Mouse (Mus musculus) spleen, adult 2 months (tissue): ENCODE data around the gene Tfeb. TPM values are rescaled to one million over a fixed set of nuclear protein-coding genes. Genes with fewer than 3 reads are reported as not detected.

Experiments used
- DNase-seq, 2 experiments: peaks; one replicate each; pipeline versions ENCODE4 v3.0.0 to v3.0.0-alpha.2; 2012 to 2021; ENCODE audit warnings: low spot score in 2 of 2, low read depth in 1 of 2
- H3K27ac ChIP-seq: fragments of 200-500 bp; 2 replicates; pipeline ENCODE4 v1.5.1; 2012; ENCODE audit warnings: low read length, inconsistent platforms; ENCODE audit not compliant: insufficient read depth
- H3K27me3 ChIP-seq: fragments of 200-500 bp; 2 replicates; pipeline ENCODE4 v1.6.1; 2012; ENCODE audit warnings: mild to moderate bottlenecking, moderate library complexity, low read length, inconsistent platforms; ENCODE audit not compliant: control insufficient read depth, insufficient read depth
- H3K36me3 ChIP-seq: fragments of 200-500 bp; 2 replicates; pipeline ENCODE4 v1.6.1; 2012; ENCODE audit warnings: mild to moderate bottlenecking, low read length, inconsistent platforms; ENCODE audit not compliant: control insufficient read depth, insufficient read depth
- H3K4me1 ChIP-seq: fragments of 200-500 bp; 2 replicates; pipeline ENCODE4 v1.6.1; 2011; ENCODE audit warnings: inconsistent platforms; ENCODE audit not compliant: control insufficient read depth, insufficient read depth, insufficient read length
- H3K4me3 ChIP-seq: fragments of 200-500 bp; 2 replicates; pipeline ENCODE4 v1.5.1; 2011; ENCODE audit warnings: mild to moderate bottlenecking, inconsistent platforms; ENCODE audit not compliant: insufficient read depth, insufficient read length; ENCODE audit errors: extremely low read depth
- CTCF ChIP-seq: fragments of 200-500 bp; IDR thresholded peaks from 2 replicates; pipeline ENCODE4 v1.5.1; 2011; ENCODE audit warnings: mild to moderate bottlenecking, inconsistent platforms; ENCODE audit not compliant: insufficient read depth, insufficient read length, insufficient replicate concordance; ENCODE audit errors: extremely low read depth
- POLR2A ChIP-seq: fragments of 200-500 bp; IDR thresholded peaks from 2 replicates; pipeline ENCODE4 v1.6.1; 2011; ENCODE audit warnings: low read depth, low read length, inconsistent platforms
- WGBS: fragments of 180-500 bp; shearing (Covaris S2); methylation state at CpG from one replicate; pipeline ENCODE4 v1.1.7; 2018; 5-methylcytosine and 5-hydroxymethylcytosine counted together
- polyA plus RNA-seq: library from polyadenylated mRNA; depleted of rRNA; stranded (reverse); fragments of >200 nt; gene quantifications from 2 replicates; pipeline ENCODE4 v1.2.3, GENCODE M21; 2012; rRNA removed

The Tfeb gene
- 110 and 131 TPM in 2 replicates for polyA plus RNA-seq

- WGBS: under 1% methylated on average over 37 of the region's 47 CpGs
Measured at GRCm38 (mm10) chr17:47736856-47737255, at the start of gene Tfeb. Gene Tfeb, plus strand, starts transcription at chr17:47737030.

DNA sequence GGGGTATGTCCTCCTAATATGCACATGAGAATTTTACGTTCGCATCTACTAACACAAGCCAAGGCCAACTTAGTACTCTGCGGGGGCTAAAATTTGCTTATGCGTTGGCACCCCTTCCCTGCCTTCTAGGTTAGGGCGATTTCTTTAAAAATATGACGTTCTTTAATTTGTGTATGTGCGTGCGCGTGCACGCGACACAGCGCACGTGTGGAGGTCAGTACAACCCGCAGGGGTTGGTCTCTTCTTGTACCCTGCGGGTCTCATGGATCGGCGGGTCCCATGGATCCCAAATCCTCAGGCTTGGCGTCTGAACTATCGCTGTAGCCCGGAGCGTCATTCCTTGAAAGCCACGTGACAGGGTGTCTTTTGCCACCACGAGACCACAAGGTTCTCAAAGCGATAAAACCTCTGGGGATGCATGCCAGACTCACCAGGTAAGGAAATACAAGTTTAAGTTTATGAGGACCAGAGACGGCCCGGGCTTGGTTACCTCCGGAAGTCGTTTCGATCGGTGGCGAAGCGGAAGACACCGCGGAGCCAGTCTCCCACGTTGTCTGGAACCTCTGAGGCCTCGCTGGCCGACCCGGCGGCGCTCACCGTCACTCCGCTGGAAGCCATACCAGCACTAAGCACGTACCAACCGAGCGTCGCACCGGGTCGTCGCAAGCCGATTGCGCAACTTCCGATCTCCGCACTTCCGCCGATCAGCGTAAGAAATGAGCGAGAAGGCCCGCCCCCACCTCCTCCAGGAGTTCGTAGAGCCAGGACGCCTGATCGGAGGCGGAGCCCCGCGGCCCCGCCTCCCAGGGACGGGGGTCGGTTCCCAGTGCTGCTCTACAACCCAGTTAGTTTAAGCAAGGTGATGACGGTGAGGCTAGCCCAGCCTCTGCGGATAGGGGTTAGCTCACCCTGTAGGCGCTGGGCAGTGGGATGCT lies 49.2 kb upstream of the Tfeb start:
- 2% methylated on average over 70 of the region's 70 CpGs for WGBS
- peaks cover 5% of the 10 kb centered on the region; the same call in 1 of the 2 replicates for H3K4me1 ChIP-seq
- no peak for TF ChIP-seq CTCF
- peak; percentile 78 for TF ChIP-seq POLR2A
- peaks cover 2% of the 10 kb centered on the region; the same call in 1 of the 2 replicates for H3K36me3 ChIP-seq
- H3K27ac ChIP-seq: peak overlapping the region; percentile 53
- no peaks in the 10 kb centered on the region for H3K27me3 ChIP-seq
- peak; percentile 90 to 92 for DNase-seq
- H3K4me3 ChIP-seq: peak overlapping the region; percentile 80

More at GRCm38 (mm10) chr17:47736856-47737255, at the start of gene Tfeb:
- Histone ChIP-seq H3K27ac (peak within 1 kb of the TSS; percentile 98), H3K36me3 (no peaks in the 10 kb centered on the region), H3K4me1 (peaks cover 18% of the 10 kb centered on the region; the same call in 1 of the 2 replicates), H3K27me3 (no peaks in the 10 kb centered on the region), H3K4me3 (peak within 1 kb of the TSS; percentile 82)
- DNase-seq: peak; percentile 79 to 98
- TF ChIP-seq POLR2A: peak; percentile 54
- peak; percentile 93 for TF ChIP-seq CTCF

- Histone ChIP-seq H3K27ac (peak within 1 kb of the TSS; percentile 53), H3K4me3 (peak within 1 kb of the TSS; percentile 80), H3K4me1 (peaks cover 5% of the 10 kb centered on the region; the same call in 1 of the 2 replicates), H3K36me3 (peaks cover 2% of the 10 kb centered on the region; the same call in 1 of the 2 replicates), H3K27me3 (no peaks in the 10 kb centered on the region)
- WGBS: 0% methylated on average over 9 of the region's 9 CpGs
- DNase-seq: no peak
- TF ChIP-seq POLR2A: no peak
- TF ChIP-seq CTCF: no peak
Measured at GRCm38 (mm10) chr17:47688344-47688607, 48.6 kb upstream of the Tfeb start, which contains the start of gene Tomm6. Gene Tomm6, minus strand, starts transcription at chr17:47688386.

GRCm38 (mm10) chr17:47688608-47689575 lies 47.9 kb upstream of the Tfeb start, which contains the start of gene Frs3:
Gene Frs3, plus strand, starts transcription at chr17:47689030.
- Histone ChIP-seq H3K4me3 (peak within 1 kb of the TSS; percentile 80), H3K27me3 (no peaks in the 10 kb centered on the region), H3K4me1 (peaks cover 5% of the 10 kb centered on the region; the same call in 1 of the 2 replicates), H3K27ac (peak within 1 kb of the TSS; percentile 53), H3K36me3 (peaks cover 2% of the 10 kb centered on the region; the same call in 1 of the 2 replicates)
- WGBS: 3% methylated on average over 56 of the region's 58 CpGs
- no peak for TF ChIP-seq CTCF
- no peak for TF ChIP-seq POLR2A
- DNase-seq: peak in 1 of 2 experiments; percentile 55

DNA sequence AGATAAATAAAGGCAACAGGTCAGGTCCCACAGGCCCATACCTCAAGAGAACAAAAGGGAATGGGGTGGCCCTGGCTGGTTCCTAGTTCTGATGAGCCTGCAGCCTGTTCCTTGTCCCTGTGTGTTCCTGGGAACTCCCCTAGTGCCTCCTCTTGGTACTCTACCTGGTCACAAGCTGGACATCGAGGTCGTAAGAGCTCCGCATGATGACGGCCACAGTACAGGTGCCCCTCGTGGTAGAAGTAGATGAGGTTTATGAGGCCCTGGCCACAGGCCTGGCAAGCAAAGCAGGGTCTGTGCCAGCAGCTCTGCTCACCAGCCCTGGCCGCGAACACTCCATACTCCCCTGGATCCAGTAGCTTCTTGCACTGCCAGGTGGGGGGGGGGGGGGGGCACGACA lies 46.9 kb upstream of the Tfeb start:
- TF ChIP-seq POLR2A (no peak), CTCF (no peak)
- Histone ChIP-seq H3K4me1 (peaks cover 5% of the 10 kb centered on the region; the same call in 1 of the 2 replicates), H3K36me3 (peaks cover 2% of the 10 kb centered on the region; the same call in 1 of the 2 replicates), H3K27me3 (no peaks in the 10 kb centered on the region), H3K27ac (no peak overlapping the region), H3K4me3 (no peak overlapping the region)
- DNase-seq: no peak
- 93% methylated on average over 8 of the region's 8 CpGs for WGBS

DNA sequence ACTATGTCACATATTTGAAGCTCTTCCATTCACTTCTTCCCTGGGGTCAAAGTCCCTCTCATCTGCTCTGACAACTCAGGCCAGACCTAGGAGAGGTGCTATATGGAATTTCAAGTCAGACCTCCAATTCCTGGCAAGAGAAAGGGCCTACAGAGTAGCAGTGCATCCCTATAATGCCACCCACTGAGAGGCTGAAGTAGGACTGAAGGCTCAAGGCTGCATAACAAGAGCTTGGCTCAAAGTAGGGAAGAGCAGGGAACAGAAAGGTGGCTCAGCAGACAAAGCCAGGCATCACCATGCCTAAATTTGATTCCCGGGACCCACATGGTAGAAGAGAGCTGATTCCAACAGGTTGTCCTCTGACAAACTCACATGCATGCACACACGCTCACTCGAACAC lies 45.2 kb upstream of the Tfeb start:
- H3K27ac ChIP-seq: no peak overlapping the region
- no peak overlapping the region for H3K4me3 ChIP-seq
- peaks cover 3% of the 10 kb centered on the region; the same call in 1 of the 2 replicates for H3K27me3 ChIP-seq
- no peak for DNase-seq
- H3K36me3 ChIP-seq: no peaks in the 10 kb centered on the region
- TF ChIP-seq POLR2A (no peak), CTCF (no peak)
- WGBS: 88% methylated on average over 3 of the region's 3 CpGs
- peaks cover 5% of the 10 kb centered on the region; the same call in 1 of the 2 replicates for H3K4me1 ChIP-seq
